Mouse (Mus musculus) kidney, adult 9 months (tissue): ENCODE data around the gene Akain1.
A peak's percentile ranks its signal among the peaks of the same experiment; 100 is the strongest.

Experiments
- DNase-seq: peaks from one replicate; pipeline ENCODE4 v3.0.0; 2022

Gene Akain1

GRCm38 (mm10) chr17:69438990-69439491 lies at the start of gene Akain1:
Akain1 (plus strand) TSS chr17:69439326.
- DNase-seq: peak; percentile 54

DNA sequence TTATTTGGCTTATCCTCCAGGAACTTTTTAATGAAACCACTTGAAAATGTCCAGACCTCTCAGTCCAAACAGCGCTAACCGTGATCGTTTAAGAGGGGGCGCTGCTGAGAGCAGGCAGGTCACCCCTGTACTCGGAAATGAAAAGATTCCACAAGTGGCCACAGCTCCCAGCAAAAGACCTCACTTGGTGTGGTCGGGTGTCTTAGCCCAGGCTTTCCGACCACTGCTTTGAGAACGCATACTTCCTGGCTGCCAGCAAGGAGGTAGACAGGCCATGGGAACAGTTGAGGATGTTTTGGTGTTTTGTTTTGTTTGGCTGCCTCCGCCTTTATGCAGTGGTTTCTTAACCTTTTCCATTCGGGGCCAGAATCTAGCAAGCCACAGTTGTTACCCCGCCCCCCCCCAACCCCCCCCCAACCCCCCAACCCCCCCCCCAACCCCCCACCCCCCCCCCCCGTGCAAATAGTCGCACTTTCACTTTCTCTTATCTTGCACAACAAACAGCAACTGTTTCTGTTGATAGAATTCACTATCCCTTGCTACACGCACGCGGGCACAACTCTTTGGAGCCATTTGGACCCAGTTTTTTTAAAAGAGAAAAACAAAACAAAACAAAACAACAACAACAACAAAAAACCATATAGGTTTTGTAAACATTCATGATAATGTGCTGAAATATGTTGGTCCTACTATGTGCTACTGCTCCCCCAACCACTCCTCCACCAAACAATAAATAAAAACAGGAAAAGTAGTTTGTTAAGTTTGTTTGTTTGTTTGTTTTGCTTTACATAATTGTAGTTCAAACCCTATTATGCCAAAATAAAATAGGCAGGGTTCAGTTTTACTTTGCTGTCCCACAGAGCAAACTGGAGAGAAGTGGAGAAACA lies 42.7 kb upstream of the Akain1 start:
- peak; percentile 36 for DNase-seq

- no peak for DNase-seq
These were observed 42.0 kb upstream of the Akain1 start for GRCm38 (mm10) chr17:69397163-69397562.

DNA sequence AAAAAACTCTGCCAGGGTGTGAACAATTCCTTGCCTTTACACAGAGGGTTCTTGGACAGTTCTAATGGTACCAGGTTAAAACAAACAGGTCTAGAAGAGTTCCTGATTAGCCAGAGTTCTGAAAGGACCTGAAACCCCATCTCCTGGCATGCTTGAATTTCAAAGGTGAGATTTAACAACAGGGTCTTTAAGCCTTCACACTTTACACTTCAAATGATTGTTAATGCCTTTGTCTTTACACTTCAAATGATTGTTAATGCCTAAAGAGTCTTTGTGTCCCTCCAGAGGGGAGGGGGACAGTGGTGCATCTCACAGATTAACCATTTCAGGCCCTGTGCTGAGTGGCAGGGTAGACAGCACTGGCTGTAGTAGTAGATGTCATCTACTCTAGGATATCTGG lies 41.0 kb upstream of the Akain1 start:
- DNase-seq: no peak

DNA sequence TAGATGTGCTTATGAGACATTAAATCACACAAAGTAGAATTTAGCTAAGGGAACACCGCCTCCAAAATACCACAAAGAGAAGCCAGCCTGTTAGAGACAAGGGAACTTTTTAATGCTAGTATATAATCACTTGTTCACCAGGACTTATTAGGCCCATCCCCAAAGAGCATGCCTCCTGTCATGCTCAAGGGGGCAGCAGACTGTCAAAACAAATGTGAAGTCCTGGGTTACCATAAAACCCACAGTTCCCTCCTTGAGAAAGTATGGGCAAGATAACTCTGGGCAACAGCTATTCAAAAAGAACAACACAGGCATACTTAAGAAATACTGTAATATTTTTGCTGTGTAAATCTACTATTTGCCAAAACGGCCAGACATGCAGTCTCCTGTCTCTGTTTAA lies 38.0 kb upstream of the Akain1 start:
- DNase-seq: no peak

DNA sequence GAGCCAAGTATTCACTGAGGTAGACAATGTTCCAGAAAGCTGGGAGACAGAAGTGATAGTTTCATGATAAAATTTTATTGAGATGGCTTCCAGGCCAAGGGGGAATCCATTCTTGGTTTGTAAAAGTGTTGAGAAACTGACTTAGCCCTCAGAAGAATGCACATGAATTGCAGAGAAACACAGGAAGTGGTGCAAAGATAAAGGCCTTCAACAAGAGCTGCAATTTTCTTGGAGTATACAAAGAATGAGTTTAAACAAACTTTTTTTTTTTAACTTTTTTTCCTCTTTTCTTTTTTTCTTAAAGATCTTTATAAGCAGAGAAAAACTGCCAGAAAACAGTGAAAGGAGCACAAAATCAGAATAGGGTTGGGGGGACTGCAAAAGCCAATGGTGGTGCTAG lies 23.0 kb upstream of the Akain1 start:
- DNase-seq: no peak

GRCm38 (mm10) chr17:69416920-69417661 lies 22.0 kb upstream of the Akain1 start:
- peak; percentile 95 for DNase-seq

DNA sequence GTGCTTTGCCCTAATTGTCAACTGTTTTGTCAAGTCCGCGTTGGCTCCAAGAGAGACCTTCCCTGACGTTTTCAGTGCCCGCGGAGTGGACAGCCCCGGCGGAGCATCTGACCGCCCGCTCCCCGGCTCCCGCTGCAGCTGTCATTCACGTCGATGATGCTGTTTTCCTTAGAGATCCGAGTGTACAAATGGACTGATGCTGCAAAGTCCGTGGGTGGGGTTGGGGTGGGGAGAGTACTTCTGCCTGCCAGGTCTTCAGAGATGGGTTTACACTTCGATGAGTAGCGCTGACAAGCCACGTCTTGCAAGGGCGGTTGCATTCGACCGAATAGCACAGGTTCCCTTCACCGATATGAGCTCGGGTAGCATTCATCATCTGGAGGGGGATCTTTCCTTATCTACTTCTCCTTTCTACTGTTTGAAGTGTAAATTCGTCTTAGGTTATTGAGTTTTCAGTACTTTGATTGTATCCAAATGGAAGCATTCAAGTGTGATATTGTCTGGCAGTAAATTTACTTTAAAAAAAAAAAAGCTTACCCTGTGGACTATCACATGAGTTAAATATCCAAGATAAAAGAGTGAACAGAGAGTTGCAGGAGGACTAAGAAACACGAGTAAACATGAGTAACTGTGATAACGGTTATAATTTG lies 21.3 kb upstream of the Akain1 start:
- DNase-seq: no peak

DNA sequence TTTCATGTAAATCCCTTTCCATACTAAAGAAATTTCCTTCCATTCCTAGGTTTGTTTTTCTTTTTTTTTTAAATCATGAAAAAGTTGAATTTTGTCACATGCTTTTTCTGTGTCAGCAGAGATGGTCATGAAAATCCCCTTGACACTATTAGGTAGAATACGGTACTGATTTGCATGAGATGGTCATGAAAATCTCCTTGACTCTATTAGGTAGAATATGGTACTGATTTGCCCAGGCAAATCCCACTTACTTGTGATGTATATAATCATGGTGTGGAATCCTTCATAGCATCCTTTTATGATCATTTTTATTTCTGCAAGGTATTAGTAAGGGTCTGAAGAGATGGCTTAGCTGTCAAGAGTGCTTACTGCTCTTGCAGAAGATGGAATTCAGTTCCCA lies 17.5 kb upstream of the Akain1 start:
- peak; percentile 12 for DNase-seq

DNA sequence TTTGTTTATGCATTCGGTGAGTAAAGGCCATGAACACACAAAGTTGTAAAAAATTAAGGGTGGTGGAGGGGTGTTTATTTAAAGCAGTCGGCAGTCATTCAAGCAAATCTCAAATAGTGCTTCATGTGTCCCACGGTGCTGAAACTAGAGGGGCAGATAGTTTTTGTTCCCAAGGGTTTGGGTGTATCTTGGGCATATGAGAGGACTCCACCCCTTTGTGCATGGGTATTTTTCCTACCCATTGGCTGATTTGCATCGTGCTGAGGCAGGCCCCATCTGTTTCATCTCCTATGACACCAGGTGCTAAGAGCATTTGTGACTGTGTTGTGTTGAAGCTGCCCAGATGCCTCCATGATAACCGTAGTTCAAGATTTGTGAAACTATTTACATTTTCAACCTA lies 1.3 kb upstream of the Akain1 start:
- DNase-seq: no peak

DNA sequence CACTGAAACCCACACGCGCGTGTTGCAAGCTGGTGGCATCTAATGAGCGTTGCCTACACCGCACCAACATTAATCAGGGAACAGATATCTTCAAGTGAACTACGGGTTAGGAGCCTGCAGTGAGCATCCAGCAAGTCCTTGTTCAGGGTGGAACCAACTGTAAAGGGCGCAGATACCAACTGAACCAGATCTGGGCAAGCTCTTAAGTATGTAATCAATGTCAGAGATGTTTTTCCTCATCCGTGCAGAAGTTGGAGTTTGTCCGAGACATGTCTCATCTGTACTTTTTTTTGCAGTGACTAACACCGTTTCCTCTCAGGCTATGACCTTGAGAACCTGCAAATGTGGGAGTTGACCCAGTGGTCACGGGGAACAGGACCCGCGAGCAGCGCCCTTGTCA lies 640 bp upstream of the Akain1 start:
- DNase-seq: peak; percentile 1

- peak; percentile 2 for DNase-seq
These were observed 700 bp downstream of the Akain1 start for GRCm38 (mm10) chr17:69439571-69440480.

- DNase-seq: no peak
These were observed 1.9 kb downstream of the Akain1 start for GRCm38 (mm10) chr17:69441041-69441440.

GRCm38 (mm10) chr17:69448679-69449078 lies 9.6 kb downstream of the Akain1 start:
- DNase-seq: no peak

DNA sequence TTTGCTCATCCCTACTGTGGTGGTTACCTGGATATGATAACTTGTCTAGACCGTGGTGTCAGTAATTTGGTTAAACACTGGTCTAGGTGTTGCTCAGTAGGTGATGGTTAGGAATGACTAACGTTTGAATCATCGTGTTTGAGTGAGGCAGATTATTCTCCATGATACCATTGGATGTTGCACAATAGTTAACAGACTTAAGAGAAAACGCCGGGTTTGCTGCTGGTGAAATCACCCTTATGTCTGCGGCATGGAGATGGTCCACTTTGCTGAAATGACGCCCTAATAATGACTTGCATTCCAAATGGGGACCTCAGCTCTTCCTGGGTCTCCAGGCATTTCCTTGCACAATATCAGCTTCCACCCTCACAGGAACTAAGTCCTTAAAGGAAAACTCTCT lies 22.6 kb downstream of the Akain1 start:
- DNase-seq: no peak

DNA sequence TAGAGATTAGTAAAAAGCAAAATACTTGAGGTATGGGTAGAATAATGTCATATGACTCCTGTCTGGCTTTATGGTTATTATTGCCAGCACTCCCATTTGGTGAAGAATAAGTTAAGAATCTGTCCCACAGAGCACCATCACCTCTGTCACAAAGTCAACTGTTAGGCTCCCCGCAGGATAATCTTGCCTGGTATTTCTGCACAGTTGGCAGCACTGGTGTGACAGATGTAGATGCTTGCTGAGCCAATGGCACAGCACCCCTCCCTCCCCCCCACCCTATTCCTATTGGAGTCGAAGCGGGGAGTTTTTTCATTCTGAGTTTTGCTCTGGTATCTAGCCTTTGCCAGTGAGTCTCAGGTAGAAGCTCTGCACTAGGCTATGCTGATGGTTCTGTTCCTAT lies 23.9 kb downstream of the Akain1 start:
- DNase-seq: no peak

DNA sequence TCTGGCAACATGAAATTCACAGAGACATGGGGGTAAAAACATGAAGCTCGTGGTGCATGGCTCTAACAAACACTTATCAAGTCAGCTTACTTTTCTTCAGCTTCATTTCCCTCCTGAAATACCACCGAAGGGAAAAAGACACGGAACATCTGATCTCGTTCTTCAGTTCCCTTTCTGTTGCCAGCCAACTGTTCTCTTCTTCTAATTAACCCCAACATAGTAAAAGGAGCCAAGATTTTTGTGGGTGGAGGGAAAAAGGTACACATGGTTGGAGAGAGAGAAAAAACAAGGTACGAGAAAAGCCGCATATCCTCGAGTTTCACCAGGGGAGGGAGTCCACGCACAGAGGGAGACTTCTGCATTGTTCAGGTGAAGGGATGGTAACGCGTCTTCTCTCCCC lies 32.0 kb downstream of the Akain1 start:
- no peak for DNase-seq

DNA sequence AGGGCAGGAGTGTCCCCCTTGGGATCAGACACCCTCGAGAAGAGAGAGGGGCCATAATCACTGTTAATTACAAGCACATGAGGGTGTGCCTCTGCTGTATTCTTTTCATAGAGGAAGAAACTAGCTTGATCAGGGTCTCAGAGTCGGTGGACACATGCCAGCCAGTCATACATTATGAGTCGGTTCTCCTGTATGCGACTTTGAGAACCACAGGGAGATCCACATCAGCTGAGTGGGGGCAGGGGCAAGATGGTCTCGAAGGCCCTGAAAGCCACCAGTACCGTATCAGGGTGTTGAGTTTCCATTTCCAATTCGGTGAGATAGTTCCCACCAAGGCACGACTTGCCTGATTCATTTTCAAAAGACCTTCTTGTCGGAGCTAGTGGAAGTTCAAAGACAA lies 33.3 kb downstream of the Akain1 start:
- no peak for DNase-seq

DNA sequence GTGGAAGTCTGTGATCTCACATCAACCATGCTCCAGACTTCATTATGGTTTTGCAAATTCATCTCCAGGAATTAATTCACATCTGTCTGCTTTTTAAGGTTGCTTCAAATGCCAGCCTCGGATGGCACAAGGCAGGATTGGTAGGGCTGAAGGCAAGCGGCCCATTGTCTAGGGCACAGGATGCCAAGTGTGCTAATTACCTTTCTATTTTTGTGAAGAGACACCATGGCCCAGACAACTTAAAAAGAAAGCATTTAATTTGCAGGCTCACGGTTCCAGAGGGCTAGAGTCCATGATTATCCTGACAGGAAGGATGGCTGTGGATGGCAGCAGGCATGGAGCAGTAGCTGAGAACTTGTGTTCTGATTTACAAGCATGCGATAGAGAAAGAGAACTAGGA lies 35.0 kb downstream of the Akain1 start:
- DNase-seq: no peak

GRCm38 (mm10) chr17:69475423-69475822 lies 36.3 kb downstream of the Akain1 start:
- DNase-seq: peak; percentile 37

GRCm38 (mm10) chr17:69477526-69477925 lies 38.4 kb downstream of the Akain1 start:
- DNase-seq: no peak

- DNase-seq: no peak
These were observed 40.1 kb downstream of the Akain1 start for GRCm38 (mm10) chr17:69479261-69479660.
